ENCODE assay signal across 21 mouse cellular contexts in genomic region chr6:55257246-55257645, GRCm38 (mm10). TPM values are rescaled to one million over a fixed set of nuclear protein-coding genes. Genes with fewer than 3 reads are reported as not detected.
A peak's percentile ranks its signal among the peaks of the same experiment; 100 is the strongest.
DNase-seq lines count a peak whose midpoint lies in the region; ATAC-seq and TF ChIP-seq lines count a peak whose summit lies in the region.
"Had no signal": no experiment of that assay in that cellular context is flagged by ENCODE, and none has a peak within 500 bp of the region (broad histone marks: within the 10 kb centered on the region; RNA-seq: fewer than 3 reads in every experiment).

No protein-coding gene starts in this region.

- no peaks in the 10 kb centered on the region for H3K27me3 ChIP-seq in heart, embryonic 16.5 days (ENCODE audit: control insufficient read depth, insufficient read depth, low read length)
- H3K27me3 ChIP-seq in midbrain, embryonic 11.5 days (ENCODE audit: control insufficient read depth, insufficient read depth, low read length): no peaks in the 10 kb centered on the region
- no peaks in the 10 kb centered on the region for H3K27me3 ChIP-seq in midbrain, embryonic 15.5 days (replicated peaks)
- H3K27me3 ChIP-seq: heart, embryonic 15.5 days; limb, embryonic 13.5 days had no signal

- no peaks in the 10 kb centered on the region for H3K9me3 ChIP-seq in heart, embryonic 16.5 days (replicated peaks; ENCODE audit: control insufficient read depth, low read length)
- no peaks in the 10 kb centered on the region for H3K9me3 ChIP-seq in midbrain, embryonic 11.5 days (ENCODE audit: control insufficient read depth, low read length)
- no peaks in the 10 kb centered on the region for H3K9me3 ChIP-seq in midbrain, embryonic 15.5 days
- H3K9me3 ChIP-seq: heart, embryonic 15.5 days; hindbrain, embryonic 10.5 days; limb, embryonic 13.5 days had no signal

- ATAC-seq in heart, embryonic 16.5 days (replicated peaks; ENCODE audit: extremely low read depth, insufficient read depth, low FRiP score): no peak
- ATAC-seq in midbrain, embryonic 11.5 days (ENCODE audit: low FRiP score): no peak
- no peak for ATAC-seq in midbrain, embryonic 15.5 days (replicated peaks)
- ATAC-seq: activated CD4-positive, CD25-positive, alpha-beta regulatory T cell, adult 4 months; forebrain, embryonic 14.5 days; hindbrain, postnatal 0 days had no signal

- H3K4me3 ChIP-seq in heart, embryonic 16.5 days (ENCODE audit: low read length): no peak overlapping the region
- no peak overlapping the region for H3K4me3 ChIP-seq in midbrain, embryonic 11.5 days (ENCODE audit: low read depth, low read length)
- no peak overlapping the region for H3K4me3 ChIP-seq in midbrain, embryonic 15.5 days
- H3K4me3 ChIP-seq in embryonic fibroblast, embryonic 13.5 days (ENCODE audit: insufficient read depth, low read length): no peak overlapping the region
- H3K4me3 ChIP-seq: heart, embryonic 15.5 days; hindbrain, embryonic 10.5 days; limb, embryonic 13.5 days had no signal

- intact Hi-C loops in heart, postnatal 14 days (cut with DNase I): no loop called here

- 83% methylated on average over 7 of the region's 7 CpGs for WGBS in heart, embryonic 16.5 days
- 95% methylated on average over 7 of the region's 7 CpGs for WGBS in midbrain, embryonic 11.5 days
- 91% methylated on average over 7 of the region's 7 CpGs for WGBS in midbrain, embryonic 15.5 days

- H3K4me1 ChIP-seq in heart, embryonic 16.5 days (ENCODE audit: control insufficient read depth, insufficient read depth, low read length): peaks cover 6% of the 10 kb centered on the region; the same call in 1 of the 2 replicates
- no peaks in the 10 kb centered on the region for H3K4me1 ChIP-seq in midbrain, embryonic 11.5 days (ENCODE audit: control insufficient read depth, insufficient read depth, low read length)
- H3K4me1 ChIP-seq in midbrain, embryonic 15.5 days: no peaks in the 10 kb centered on the region
- peaks cover 8% of the 10 kb centered on the region for H3K4me1 ChIP-seq in embryonic fibroblast, embryonic 13.5 days (ENCODE audit: control insufficient read depth, insufficient read depth, low read length)

- TF ChIP-seq CTCF in embryonic fibroblast, embryonic 13.5 days (IDR thresholded peaks at IDR 0.05; ENCODE audit: borderline replicate concordance, insufficient read depth, low read length): no peak

- H3K4me2 ChIP-seq in heart, embryonic 16.5 days (ENCODE audit: low read depth, low read length): no peak overlapping the region
- H3K4me2 ChIP-seq in midbrain, embryonic 11.5 days: no peak overlapping the region
- H3K4me2 ChIP-seq in midbrain, embryonic 15.5 days: no peak overlapping the region
- H3K4me2 ChIP-seq: heart, embryonic 15.5 days; limb, embryonic 13.5 days had no signal

- no peaks in the 10 kb centered on the region for H3K36me3 ChIP-seq in heart, embryonic 16.5 days (ENCODE audit: control insufficient read depth, insufficient read depth)
- H3K36me3 ChIP-seq in midbrain, embryonic 11.5 days (ENCODE audit: control insufficient read depth, insufficient read depth, low read length): no peaks in the 10 kb centered on the region
- H3K36me3 ChIP-seq in midbrain, embryonic 15.5 days (replicated peaks): no peaks in the 10 kb centered on the region
- H3K36me3 ChIP-seq: heart, embryonic 15.5 days had no signal

- no peak overlapping the region for H3K9ac ChIP-seq in heart, embryonic 16.5 days (ENCODE audit: low read length)
- H3K9ac ChIP-seq in midbrain, embryonic 11.5 days (ENCODE audit: low read length): no peak overlapping the region
- no peak overlapping the region for H3K9ac ChIP-seq in midbrain, embryonic 15.5 days
- H3K9ac ChIP-seq: heart, embryonic 15.5 days; limb, embryonic 13.5 days; liver, embryonic 14.5 days had no signal

- TF ChIP-seq POLR2A in embryonic fibroblast, embryonic 13.5 days (IDR thresholded peaks at IDR 0.05; ENCODE audit: low read depth, low read length): no peak

- peak overlapping the region; percentile 9; the same call in 1 of the 2 replicates for H3K27ac ChIP-seq in heart, embryonic 16.5 days (ENCODE audit: low read length)
- no peak overlapping the region for H3K27ac ChIP-seq in midbrain, embryonic 11.5 days (ENCODE audit: low read depth, low read length)
- H3K27ac ChIP-seq in midbrain, embryonic 15.5 days: no peak overlapping the region
- H3K27ac ChIP-seq in embryonic fibroblast, embryonic 13.5 days (ENCODE audit: insufficient read depth, low read length): peak overlapping the region; percentile 20; the same call in 1 of the 2 replicates
- H3K27ac ChIP-seq: heart, embryonic 15.5 days; hindbrain, postnatal 0 days; limb, embryonic 13.5 days; liver, embryonic 14.5 days had no signal

- DNase-seq in heart, postnatal 14 days: no peak
- peak; percentile 6 for DNase-seq in midbrain, embryonic 11.5 days (ENCODE audit: low spot score, missing footprints)
- peak; percentile 40 for DNase-seq in thymus, postnatal 4 days
- DNase-seq in frontal cortex, postnatal 25 days (ENCODE audit: low spot score in 2 of 2): no peak
- DNase-seq in ovary, postnatal 10 days (ENCODE audit: low spot score): no peak
- DNase-seq: adrenal gland, postnatal 10 days; cerebellum, postnatal 14 days; gastrocnemius, postnatal 25 days; kidney, adult 11 months; midbrain, embryonic 14.5 days; right cerebral cortex, postnatal 4 days had no signal

RNA-seq across cellular contexts. Expression of gene Mindy4, which starts 54.1 kb away (rescaled TPM):
- 7.0 and 9.1 TPM in 2 replicates for polyA plus RNA-seq in heart, embryonic 16.5 days (2015; fragmentation: Nextera tagmentation; extraction: Ambion mirVana)
- 1 to 10 TPM; 3.7 to 4.9 TPM for total RNA-seq in heart, postnatal 14 days (2021)
- 20.0 and 24.2 TPM in 2 replicates for polyA plus RNA-seq in midbrain, embryonic 11.5 days (2014; fragmentation: Nextera tagmentation; extraction: Ambion mirVana)
- 11.4 and 13.9 TPM in 2 replicates for polyA plus RNA-seq in midbrain, embryonic 15.5 days (2015; fragmentation: Nextera tagmentation; extraction: Ambion mirVana)
- 5.3 and 8.6 TPM in 2 replicates for polyA plus RNA-seq in embryonic fibroblast, embryonic 13.5 days (2011; ENCODE audit: insufficient read length, low read depth, missing spikeins)

Comparison
In these comparisons a context has a peak if more than half of its experiments do, and no peak if none do; other contexts are left out.
1. H3K27ac ChIP-seq: peak in heart, embryonic 16.5 days (single experiment) and embryonic fibroblast, embryonic 13.5 days (single experiment); none in midbrain, embryonic 11.5 days (single experiment) and midbrain, embryonic 15.5 days (single experiment).
2. DNase-seq: peak in midbrain, embryonic 11.5 days (single experiment) and thymus, postnatal 4 days (single experiment); none in heart, postnatal 14 days (0 of 2), frontal cortex, postnatal 25 days (0 of 2) and ovary, postnatal 10 days (single experiment).